In the genomic region with DNA sequence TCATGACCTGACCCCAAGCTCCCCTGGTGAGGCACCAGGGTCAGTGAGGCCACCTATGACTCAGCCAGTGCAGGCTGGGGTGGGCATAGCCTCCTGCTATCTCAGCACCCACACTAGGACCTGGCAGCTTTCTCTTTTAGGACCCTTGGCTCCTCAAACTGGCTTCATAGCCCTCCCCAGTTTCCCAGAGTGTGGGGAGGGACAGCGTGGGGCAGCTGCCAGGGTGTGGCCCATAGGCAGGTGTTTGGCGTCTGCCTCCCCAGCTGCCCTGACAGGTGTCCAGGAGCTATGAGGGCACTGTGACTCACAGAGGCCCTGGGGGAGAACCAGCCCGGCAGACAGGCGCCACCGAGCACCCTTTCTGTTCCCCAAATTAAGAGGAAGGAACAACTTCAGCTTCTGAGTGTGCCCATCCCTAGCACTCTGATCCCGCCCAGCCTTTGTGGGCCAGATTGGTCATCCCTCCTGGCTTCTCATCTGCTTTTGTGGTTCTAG, we compare ENCODE assay signal across 9 mouse cellular contexts. TPM values are rescaled to one million over a fixed set of nuclear protein-coding genes. Genes with fewer than 3 reads are reported as not detected.
DNase-seq lines count a peak whose midpoint lies in the region; ATAC-seq and TF ChIP-seq lines count a peak whose summit lies in the region.
"Had no signal": no experiment of that assay in that cellular context is flagged by ENCODE, and none has a peak within 500 bp of the region (broad histone marks: within the 10 kb centered on the region; RNA-seq: fewer than 3 reads in every experiment).

No protein-coding gene starts in this region.

- H3K9ac ChIP-seq in forebrain, embryonic 16.5 days (replicated peaks; ENCODE audit: low read depth, low read length): no peak overlapping the region
- no peak overlapping the region for H3K9ac ChIP-seq in MEL (ENCODE audit: control insufficient read depth, low read depth, low read length, poor library complexity, severe bottlenecking)
- H3K9ac ChIP-seq in heart, embryonic 13.5 days: peak overlapping the region; percentile 80

- no peak for TF ChIP-seq RAD21 in MEL (IDR thresholded peaks at IDR 0.05; ENCODE audit: low read depth, low read length)

- no peaks in the 10 kb centered on the region for H3K9me3 ChIP-seq in forebrain, embryonic 10.5 days
- no peaks in the 10 kb centered on the region for H3K9me3 ChIP-seq in forebrain, embryonic 16.5 days (ENCODE audit: control insufficient read depth, low read length)
- no peaks in the 10 kb centered on the region for H3K9me3 ChIP-seq in MEL (replicated peaks; ENCODE audit: insufficient read depth, low read length)
- no peaks in the 10 kb centered on the region for H3K9me3 ChIP-seq in heart, embryonic 13.5 days

- H3K4me3 ChIP-seq in forebrain, embryonic 10.5 days: peak overlapping the region; percentile 11; the same call in 1 of the 2 replicates
- H3K4me3 ChIP-seq in forebrain, embryonic 16.5 days (replicated peaks; ENCODE audit: low read length): no peak overlapping the region
- no peak overlapping the region for H3K4me3 ChIP-seq in MEL (ENCODE audit: control insufficient read depth in 1 of 2, insufficient read depth in 1 of 2, low read depth in 2 of 2, low read length in 2 of 2)
- H3K4me3 ChIP-seq in heart, embryonic 13.5 days: peak overlapping the region; percentile 46

- H3K36me3 ChIP-seq in forebrain, embryonic 10.5 days (replicated peaks): peaks cover 89% of the 10 kb centered on the region
- peaks cover 33% of the 10 kb centered on the region for H3K36me3 ChIP-seq in forebrain, embryonic 16.5 days (ENCODE audit: control insufficient read depth, insufficient read depth)
- H3K36me3 ChIP-seq in MEL (ENCODE audit: control insufficient read depth in 1 of 2, insufficient read depth in 2 of 2, low read length in 2 of 2): peaks cover 0 to 8% of the 10 kb centered on the region in 2 experiments; a peak in 2 of 4 replicates
- H3K36me3 ChIP-seq in heart, embryonic 13.5 days: peaks cover 60% of the 10 kb centered on the region

- TF ChIP-seq EP300 in MEL (IDR thresholded peaks at IDR 0.05; ENCODE audit: low read depth in 1 of 2, low read length in 2 of 2): no peak

- WGBS in forebrain, embryonic 10.5 days: 82% methylated on average over 6 of the region's 6 CpGs
- 79% methylated on average over 6 of the region's 6 CpGs for WGBS in forebrain, embryonic 16.5 days
- WGBS in heart, embryonic 13.5 days: 68% methylated on average over 6 of the region's 6 CpGs

- no peak overlapping the region for H3K27ac ChIP-seq in forebrain, embryonic 10.5 days
- H3K27ac ChIP-seq in forebrain, embryonic 16.5 days (ENCODE audit: low read length): no peak overlapping the region
- no peak overlapping the region for H3K27ac ChIP-seq in MEL (ENCODE audit: control insufficient read depth, low read depth, low read length)
- H3K27ac ChIP-seq in heart, embryonic 13.5 days (replicated peaks): peak overlapping the region; percentile 84

- no peak for DNase-seq in forebrain, embryonic 10.5 days (ENCODE audit: extremely low spot score, low spot score)
- DNase-seq in MEL (ENCODE audit: low read depth, low spot score): peak; percentile 57
- peak; percentile 29 to 48 for DNase-seq in lung, postnatal 4 days
- DNase-seq in T-cell, adult 2 months (ENCODE audit: low spot score): no peak
- DNase-seq in ovary, postnatal 36 days (ENCODE audit: low spot score): no peak
- no peak for DNase-seq in kidney, adult 18-20 months

- H3K27me3 ChIP-seq in forebrain, embryonic 10.5 days (ENCODE audit: poor library complexity, severe bottlenecking): peaks cover 20% of the 10 kb centered on the region
- no peaks in the 10 kb centered on the region for H3K27me3 ChIP-seq in forebrain, embryonic 16.5 days (replicated peaks; ENCODE audit: control insufficient read depth, insufficient read depth, low read length)
- no peaks in the 10 kb centered on the region for H3K27me3 ChIP-seq in MEL (ENCODE audit: control insufficient read depth in 1 of 2, insufficient read depth in 2 of 2, low read length in 2 of 2)
- H3K27me3 ChIP-seq in heart, embryonic 13.5 days (replicated peaks): no peaks in the 10 kb centered on the region

- ATAC-seq in forebrain, embryonic 16.5 days: no peak
- ATAC-seq in heart, embryonic 13.5 days (ENCODE audit: extremely low read depth, insufficient number of reproducible peaks, low FRiP score, low TSS enrichment): no peak

- TF ChIP-seq CTCF in MEL (IDR thresholded peaks at IDR 0.05 in 2 of 3, conservative IDR thresholded peaks at IDR 0.05 in 1 of 3; ENCODE audit: control insufficient read depth in 1 of 3, insufficient read depth in 1 of 3, low read depth in 2 of 3, low read length in 3 of 3, poor library complexity in 1 of 3, severe bottlenecking in 1 of 3): no peak

- H3K4me1 ChIP-seq in forebrain, embryonic 10.5 days: peaks cover 56% of the 10 kb centered on the region
- no peaks in the 10 kb centered on the region; the same call in 1 of the 2 replicates for H3K4me1 ChIP-seq in forebrain, embryonic 16.5 days (replicated peaks; ENCODE audit: control insufficient read depth, insufficient read depth, low read length)
- peaks cover 5 to 14% of the 10 kb centered on the region in 2 experiments for H3K4me1 ChIP-seq in MEL (ENCODE audit: control insufficient read depth in 1 of 2, insufficient read depth in 2 of 2, low read length in 2 of 2)
- H3K4me1 ChIP-seq in heart, embryonic 13.5 days: peaks cover 56% of the 10 kb centered on the region

- TF ChIP-seq POLR2A in MEL (IDR thresholded peaks at IDR 0.05; ENCODE audit: control insufficient read depth in 1 of 2, insufficient read depth in 1 of 2, low read depth in 1 of 2, low read length in 2 of 2, poor library complexity in 1 of 2): no peak

- no peaks in the 10 kb centered on the region for H3K79me2 ChIP-seq in MEL (ENCODE audit: control insufficient read depth, insufficient read depth, low read length, poor library complexity)

- no peak overlapping the region for H3K4me2 ChIP-seq in forebrain, embryonic 16.5 days (ENCODE audit: low read length)
- H3K4me2 ChIP-seq in heart, embryonic 13.5 days: peak overlapping the region; percentile 65

TF ChIP-seq in MEL, 35 proteins besides CTCF, POLR2A, EP300 and RAD21:
- no peak for TF ChIP-seq MYB (IDR thresholded peaks at IDR 0.05; ENCODE audit: low read depth, low read length)
- no peak for TF ChIP-seq HCFC1 (IDR thresholded peaks at IDR 0.05; ENCODE audit: low read depth, low read length)
- no peak for TF ChIP-seq SIN3A (IDR thresholded peaks at IDR 0.05; ENCODE audit: low read length)
- TF ChIP-seq TCF12 (IDR thresholded peaks at IDR 0.05; ENCODE audit: low read depth, low read length): 0 out of 2 replicates have a peak, but pooled peaks have one; percentile 16

RNA-seq across cellular contexts. Expression of a gene that starts 0.7 kb away (rescaled TPM):
- 8.3 and 9.1 TPM in 2 replicates for polyA plus RNA-seq in forebrain, embryonic 10.5 days (2016; fragmentation: Nextera tagmentation; extraction: Ambion mirVana)
- 5.6 and 10.1 TPM in 2 replicates for polyA plus RNA-seq in forebrain, embryonic 16.5 days (2015; fragmentation: Nextera tagmentation; extraction: Ambion mirVana)
- 4.1 and 5.4 TPM in 2 replicates for total RNA-seq in MEL (2012; rRNA removed)
- 10 to 100 TPM in 1 of 2 experiments, not detected in 1; 29.3 TPM for polyA plus RNA-seq in MEL (2012; ENCODE audit: insufficient read depth in 1 of 2, insufficient read length in 2 of 2, low read depth in 1 of 2, low replicate concordance in 2 of 2, missing spikeins in 1 of 2)
- polyA plus RNA-seq in heart, embryonic 13.5 days (2015; fragmentation: Nextera tagmentation; extraction: Ambion mirVana): 19.3 and 20.0 TPM in 2 replicates

RNA-seq across cellular contexts. Expression of a gene that starts 8.3 kb away (rescaled TPM):
- polyA plus RNA-seq in forebrain, embryonic 10.5 days (2016; fragmentation: Nextera tagmentation; extraction: Ambion mirVana): 14.4 and 16.3 TPM in 2 replicates
- 28.1 and 29.7 TPM in 2 replicates for polyA plus RNA-seq in forebrain, embryonic 16.5 days (2015; fragmentation: Nextera tagmentation; extraction: Ambion mirVana)
- total RNA-seq in MEL (2012; rRNA removed): 18.3 and 19.4 TPM in 2 replicates
- polyA plus RNA-seq in MEL (2012; ENCODE audit: insufficient read depth in 1 of 2, insufficient read length in 2 of 2, low read depth in 1 of 2, low replicate concordance in 2 of 2, missing spikeins in 1 of 2): 10 to 100 TPM; 51.5 to 70.3 TPM
- 11.3 and 13.9 TPM in 2 replicates for polyA plus RNA-seq in heart, embryonic 13.5 days (2015; fragmentation: Nextera tagmentation; extraction: Ambion mirVana)

RNA-seq across cellular contexts. Expression of a gene that starts 10.1 kb away (rescaled TPM):
- polyA plus RNA-seq in forebrain, embryonic 10.5 days (2016; fragmentation: Nextera tagmentation; extraction: Ambion mirVana): 6.7 and 7.4 TPM in 2 replicates
- 1.7 and 2.1 TPM in 2 replicates for polyA plus RNA-seq in forebrain, embryonic 16.5 days (2015; fragmentation: Nextera tagmentation; extraction: Ambion mirVana)
- 2.7 and 3.0 TPM in 2 replicates for total RNA-seq in MEL (2012; rRNA removed)
- polyA plus RNA-seq in MEL (2012; ENCODE audit: insufficient read depth in 1 of 2, insufficient read length in 2 of 2, low read depth in 1 of 2, low replicate concordance in 2 of 2, missing spikeins in 1 of 2): 1 to 10 TPM in 1 of 2 experiments, not detected in 1; 7.7 TPM
- 5.9 and 6.0 TPM in 2 replicates for polyA plus RNA-seq in heart, embryonic 13.5 days (2015; fragmentation: Nextera tagmentation; extraction: Ambion mirVana)

RNA-seq across cellular contexts. Expression of a gene that starts 29.8 kb away (rescaled TPM):
- not detected in 2 replicates for polyA plus RNA-seq in forebrain, embryonic 10.5 days (2016; fragmentation: Nextera tagmentation; extraction: Ambion mirVana)
- 0.09 TPM in 1 of 2 replicates, not detected in the other for polyA plus RNA-seq in forebrain, embryonic 16.5 days (2015; fragmentation: Nextera tagmentation; extraction: Ambion mirVana)
- total RNA-seq in MEL (2012; rRNA removed): 0.16 and 0.23 TPM in 2 replicates
- polyA plus RNA-seq in MEL (2012; ENCODE audit: insufficient read depth in 1 of 2, insufficient read length in 2 of 2, low read depth in 1 of 2, low replicate concordance in 2 of 2, missing spikeins in 1 of 2): under 1 TPM in 1 of 2 experiments, not detected in 1; 0.04 TPM
- polyA plus RNA-seq in heart, embryonic 13.5 days (2015; fragmentation: Nextera tagmentation; extraction: Ambion mirVana): not detected in 2 replicates
- total RNA-seq: heart, postnatal 14 days had no signal

RNA-seq across cellular contexts. Expression of a gene that starts 33.8 kb away (rescaled TPM):
- polyA plus RNA-seq in forebrain, embryonic 10.5 days (2016; fragmentation: Nextera tagmentation; extraction: Ambion mirVana): 0.81 and 1.1 TPM in 2 replicates
- 3.9 and 4.9 TPM in 2 replicates for polyA plus RNA-seq in forebrain, embryonic 16.5 days (2015; fragmentation: Nextera tagmentation; extraction: Ambion mirVana)
- not detected in 2 replicates for total RNA-seq in MEL (2012; rRNA removed)
- polyA plus RNA-seq in MEL (2012; ENCODE audit: insufficient read depth in 1 of 2, insufficient read length in 2 of 2, low read depth in 1 of 2, low replicate concordance in 2 of 2, missing spikeins in 1 of 2): not detected
- 1.2 and 2.1 TPM in 2 replicates for polyA plus RNA-seq in heart, embryonic 13.5 days (2015; fragmentation: Nextera tagmentation; extraction: Ambion mirVana)

Comparison
In these comparisons a context has a peak if more than half of its experiments do, and no peak if none do; other contexts are left out.
1. H3K4me3 ChIP-seq: peak in forebrain, embryonic 10.5 days (single experiment) and heart, embryonic 13.5 days (single experiment); none in forebrain, embryonic 16.5 days (single experiment) and MEL (0 of 2).
2. DNase-seq: peak in MEL (single experiment) and lung, postnatal 4 days (2 of 2); none in forebrain, embryonic 10.5 days (single experiment), T-cell, adult 2 months (single experiment), ovary, postnatal 36 days (single experiment) and kidney, adult 18-20 months (single experiment).